In the genomic region with DNA sequence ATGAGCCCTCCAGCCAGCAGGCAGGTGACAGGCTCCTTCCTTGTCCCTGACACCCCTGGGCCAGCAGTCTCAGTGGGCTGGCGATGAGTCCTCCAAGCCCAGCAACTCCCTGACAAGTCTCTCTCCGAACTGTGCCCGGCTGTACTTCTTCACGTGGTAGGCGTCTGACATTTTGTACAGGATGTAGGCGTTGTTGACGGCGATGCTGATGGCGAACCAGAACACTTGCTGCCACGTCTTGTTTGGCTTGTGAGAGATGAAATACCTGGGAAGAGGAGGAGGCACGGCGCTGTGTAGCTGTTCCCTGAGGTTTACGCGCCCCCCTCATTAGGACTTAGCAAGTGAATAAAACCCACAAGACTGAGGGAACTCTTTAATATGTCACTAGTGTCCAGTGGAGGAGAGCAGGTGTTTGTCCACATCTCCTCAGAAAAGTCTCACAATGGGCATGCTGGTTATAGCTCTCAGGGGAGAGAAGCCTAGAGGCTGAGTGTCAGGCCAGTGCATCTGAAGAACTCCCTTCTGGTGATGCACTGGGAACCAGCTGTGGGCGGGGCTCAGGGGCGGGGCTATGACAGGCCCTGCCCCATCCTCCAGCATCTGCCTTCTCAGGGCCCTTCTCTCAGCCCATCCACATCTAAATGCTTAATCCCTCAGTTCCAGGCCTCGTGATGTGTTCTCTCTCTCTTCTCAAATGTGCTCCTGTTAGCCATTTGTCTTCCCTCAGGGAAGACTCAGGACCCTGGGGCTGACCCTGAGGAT, we compare ENCODE assay signal across 19 mouse cellular contexts.
DNase-seq lines count a peak whose midpoint lies in the region; TF ChIP-seq lines count a peak whose summit lies in the region.
"Had no signal": no experiment of that assay in that cellular context is flagged by ENCODE, and none has a peak within 500 bp of the region (broad histone marks: within the 10 kb centered on the region; RNA-seq: fewer than 3 reads in every experiment).

No protein-coding gene starts in this region.

- TF ChIP-seq CTCF in layer of hippocampus, adult 2 months (conservative IDR thresholded peaks at IDR 0.05) = no peak

- no peak for DNase-seq in layer of hippocampus, adult 2 months (ENCODE audit: low spot score in 2 of 2)
- DNase-seq in layer of hippocampus, adult 18-20 months (ENCODE audit: low spot score in 2 of 2) = no peak
- DNase-seq in thymus, postnatal 4 days = peak; percentile 54
- DNase-seq in thymus, postnatal 14 days = no peak
- DNase-seq in R1 (ENCODE audit: low read depth, low spot score) = peak; percentile 68
- DNase-seq in spleen, adult 12 weeks (ENCODE audit: low spot score) = no peak
- DNase-seq in urinary bladder, postnatal 10 days (ENCODE audit: low spot score) = no peak
- DNase-seq: adrenal gland, adult 8-10 months; gastrocnemius, postnatal 36 days; heart, postnatal 10 days had no signal

- no peak overlapping the region for H3K4me3 ChIP-seq in layer of hippocampus, adult 2 months
- H3K4me3 ChIP-seq: embryonic facial prominence, embryonic 15.5 days; forebrain, embryonic 10.5 days; heart, embryonic 10.5 days; hindbrain, embryonic 15.5 days; limb, embryonic 12.5 days; liver, embryonic 15.5 days; megakaryocyte, embryonic 14.5 days had no signal

- H3K27ac ChIP-seq in layer of hippocampus, adult 2 months = peak overlapping the region; percentile 59; the same call in 1 of the 2 replicates
- H3K27ac ChIP-seq: embryonic facial prominence, embryonic 15.5 days; forebrain, embryonic 10.5 days; heart, embryonic 10.5 days; hindbrain, embryonic 15.5 days; kidney, postnatal 0 days; limb, embryonic 12.5 days; liver, embryonic 15.5 days; stomach, postnatal 0 days had no signal

Comparison
In these comparisons a context has a peak if more than half of its experiments do, and no peak if none do; other contexts are left out.
1. DNase-seq: peak in thymus, postnatal 4 days (single experiment) and R1 (single experiment); none in layer of hippocampus, adult 2 months (0 of 2), layer of hippocampus, adult 18-20 months (0 of 2), thymus, postnatal 14 days (single experiment), spleen, adult 12 weeks (single experiment) and urinary bladder, postnatal 10 days (single experiment).